Mouse (Mus musculus) cortical plate, adult 2 months (tissue): Measurements from ENCODE around the gene P2rx4.

Experiments used
- CTCF ChIP-seq: fragments of 200-500 bp; IDR thresholded peaks from 2 replicates; pipeline ENCODE4 v1.5.1; 2011; ENCODE audit warnings: mild to moderate bottlenecking, control low read depth, low read length; ENCODE audit not compliant: insufficient read depth; ENCODE audit errors: extremely low read depth
- POLR2A ChIP-seq: fragments of 200-500 bp; IDR thresholded peaks from 2 replicates; pipeline ENCODE4 v1.6.1; 2011; ENCODE audit warnings: mild to moderate bottlenecking, low read length, control low read depth; ENCODE audit not compliant: insufficient read depth; ENCODE audit errors: extremely low read depth

- TF ChIP-seq CTCF (no peak), POLR2A (no peak)
Measured at GRCm38 (mm10) chr5:122689153-122689552, 18.2 kb upstream of the P2rx4 start.
